Mouse (Mus musculus): ENCODE measurements around the gene Parp16.
"Not testable (repeated sequence)": the region's sequence is repeated elsewhere in the genome, so short reads cannot be mapped to it uniquely, and the experiment has no call there.

Gene Parp16

GRCm38 (mm10) chr9:65208293-65209179 is 13.4 kb downstream of the Parp16 start:
- in situ Hi-C loops (cut with MboI) = no loop called here

DNA sequence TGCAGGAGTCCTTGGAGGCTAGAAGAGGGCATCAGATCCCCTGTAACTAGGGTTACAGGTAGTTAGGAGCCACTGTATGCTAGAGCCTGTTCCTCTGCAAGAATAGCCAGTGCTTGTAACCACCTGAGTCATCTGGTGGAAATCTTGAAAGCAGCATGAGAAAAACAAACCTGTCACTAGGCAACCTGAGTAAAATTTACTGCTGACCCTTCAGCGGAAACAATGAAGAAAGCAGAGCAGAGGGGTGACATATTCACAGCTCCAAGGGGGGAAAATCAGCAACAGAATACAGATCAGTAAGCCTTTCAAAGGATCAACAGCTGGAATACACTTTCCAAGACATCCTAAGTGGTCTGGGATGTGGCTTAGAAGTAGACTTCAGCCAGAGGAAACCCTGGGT is 16.4 kb downstream of the Parp16 start:
- in situ Hi-C loops (cut with MboI) = no loop called here

GRCm38 (mm10) chr9:65214425-65214777 is 19.2 kb downstream of the Parp16 start:
- in situ Hi-C loops (cut with MboI) = no loop called here

- in situ Hi-C loops (cut with MboI) = no loop called here
Measured at GRCm38 (mm10) chr9:65214778-65215493, 19.8 kb downstream of the Parp16 start.

DNA sequence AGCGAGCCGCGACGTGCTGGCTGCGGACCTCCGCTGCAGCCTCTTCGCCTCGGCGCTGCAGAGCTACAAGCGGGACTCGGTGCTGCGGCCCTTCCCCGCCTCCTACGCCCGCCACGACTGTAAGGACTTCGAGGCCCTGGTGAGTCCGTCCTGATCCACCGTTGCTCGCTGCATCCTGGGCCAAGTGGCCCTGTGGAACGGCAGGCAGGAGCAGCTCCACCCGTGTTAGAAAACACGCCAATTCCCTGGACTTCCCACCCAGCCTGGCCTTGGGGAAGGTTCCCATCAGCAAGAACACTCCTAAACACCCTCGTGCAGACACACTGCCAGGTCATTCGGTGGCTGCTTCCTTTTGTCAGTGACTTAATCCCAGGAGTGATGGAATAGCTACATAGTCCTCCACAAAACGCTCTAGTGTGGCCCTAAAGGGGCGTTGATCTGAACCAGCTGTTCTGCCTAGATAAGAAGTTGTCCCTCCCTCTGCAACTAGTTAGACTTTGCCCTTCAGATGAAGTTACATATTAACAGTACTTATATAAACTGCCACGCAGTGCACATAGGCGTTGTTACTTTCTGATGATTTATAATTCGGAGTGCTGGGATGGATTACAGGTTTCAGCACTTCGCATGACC is 20.5 kb downstream of the Parp16 start:
- in situ Hi-C loops (cut with MboI) = no loop called here

- in situ Hi-C loops (cut with MboI) = no loop called here
Measured at GRCm38 (mm10) chr9:65216972-65217371, 21.8 kb downstream of the Parp16 start.

DNA sequence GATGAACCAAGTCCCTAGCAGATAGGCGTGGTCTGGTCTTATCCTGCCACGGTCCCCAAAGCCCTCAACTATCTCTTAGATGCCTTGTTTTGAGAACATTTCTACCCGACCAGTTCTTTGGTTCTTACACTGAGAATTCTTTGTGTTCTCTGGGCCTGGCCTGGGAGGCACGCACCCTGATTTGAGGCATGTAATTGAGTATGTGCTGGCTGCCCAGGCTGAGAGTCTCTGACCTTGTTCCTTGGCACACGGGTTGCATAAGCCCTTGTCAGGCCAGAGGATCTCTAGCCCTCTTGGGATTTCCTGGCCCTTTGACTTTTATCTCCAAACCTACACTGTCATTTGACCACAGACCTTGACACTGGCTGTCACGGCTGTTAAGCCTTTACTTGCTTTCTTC is 22.5 kb downstream of the Parp16 start:
- in situ Hi-C loops (cut with MboI) = no loop called here

GRCm38 (mm10) chr9:65218916-65219315 is 23.8 kb downstream of the Parp16 start:
- in situ Hi-C loops (cut with MboI) = no loop called here

DNA sequence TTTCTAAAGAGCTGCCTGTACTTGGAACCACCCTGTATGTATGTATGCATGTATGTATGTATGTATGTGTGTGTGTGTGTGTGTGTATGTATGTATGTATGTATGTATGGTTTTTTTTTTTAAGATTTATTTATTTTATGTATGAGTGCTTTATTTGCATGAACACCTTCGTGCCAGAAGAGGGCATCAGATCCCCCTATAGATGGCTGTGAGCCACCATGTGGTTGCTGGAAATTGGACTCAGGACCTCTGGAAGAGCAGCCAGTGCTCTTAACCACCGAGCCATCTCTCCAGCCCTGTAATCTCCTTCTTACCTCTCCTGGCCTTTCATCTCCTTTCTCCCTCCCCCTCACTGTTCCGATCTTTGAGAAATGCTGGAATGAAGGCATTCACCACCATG is 25.2 kb downstream of the Parp16 start:
- in situ Hi-C loops (cut with MboI) = not testable (repeated sequence)

- in situ Hi-C loops (cut with MboI) = no loop called here
Measured at GRCm38 (mm10) chr9:65223927-65224326, 28.8 kb downstream of the Parp16 start.

DNA sequence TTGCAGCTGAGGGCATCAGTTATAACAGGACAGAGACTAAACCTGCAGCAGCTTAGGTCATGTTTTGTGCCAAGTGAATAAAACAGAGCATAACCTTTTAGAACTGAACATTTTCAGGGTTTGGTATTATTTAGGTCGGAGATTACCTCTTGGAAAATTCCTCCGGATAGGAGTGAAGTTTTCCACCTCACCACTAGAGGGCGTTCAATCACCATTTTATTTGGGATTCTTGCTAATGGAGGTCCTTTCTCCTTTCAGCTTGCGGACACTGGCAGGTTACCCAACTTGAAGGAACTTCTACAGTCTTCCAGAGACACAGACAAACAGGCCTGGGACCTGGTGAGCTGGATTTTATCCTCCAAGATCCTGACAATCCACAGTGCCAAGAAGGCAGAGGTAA is 30.6 kb downstream of the Parp16 start:
- in situ Hi-C loops (cut with MboI) = no loop called here

GRCm38 (mm10) chr9:65230250-65230649 is 35.1 kb downstream of the Parp16 start:
- in situ Hi-C loops (cut with MboI) = no loop called here

DNA sequence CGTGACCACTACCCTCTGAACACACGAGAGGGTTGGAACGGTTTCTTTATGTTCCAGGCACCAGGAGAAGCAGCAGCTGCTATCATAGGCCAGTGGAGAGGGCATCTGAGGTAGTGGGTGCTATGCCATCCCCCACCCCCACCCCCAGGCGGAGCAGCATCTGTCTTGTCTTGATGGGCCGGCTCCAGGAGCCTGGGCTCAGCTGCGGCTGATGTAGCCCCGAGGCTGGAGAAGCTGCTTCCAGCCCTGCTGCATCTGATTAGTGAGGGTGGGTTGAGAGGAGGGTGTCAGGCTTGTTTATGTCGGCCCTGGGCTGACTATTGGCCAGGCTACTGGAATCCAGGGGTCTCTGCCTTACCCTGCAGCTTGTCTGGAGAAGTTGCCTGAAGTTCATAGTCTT is 36.1 kb downstream of the Parp16 start:
- in situ Hi-C loops (cut with MboI) = no loop called here

DNA sequence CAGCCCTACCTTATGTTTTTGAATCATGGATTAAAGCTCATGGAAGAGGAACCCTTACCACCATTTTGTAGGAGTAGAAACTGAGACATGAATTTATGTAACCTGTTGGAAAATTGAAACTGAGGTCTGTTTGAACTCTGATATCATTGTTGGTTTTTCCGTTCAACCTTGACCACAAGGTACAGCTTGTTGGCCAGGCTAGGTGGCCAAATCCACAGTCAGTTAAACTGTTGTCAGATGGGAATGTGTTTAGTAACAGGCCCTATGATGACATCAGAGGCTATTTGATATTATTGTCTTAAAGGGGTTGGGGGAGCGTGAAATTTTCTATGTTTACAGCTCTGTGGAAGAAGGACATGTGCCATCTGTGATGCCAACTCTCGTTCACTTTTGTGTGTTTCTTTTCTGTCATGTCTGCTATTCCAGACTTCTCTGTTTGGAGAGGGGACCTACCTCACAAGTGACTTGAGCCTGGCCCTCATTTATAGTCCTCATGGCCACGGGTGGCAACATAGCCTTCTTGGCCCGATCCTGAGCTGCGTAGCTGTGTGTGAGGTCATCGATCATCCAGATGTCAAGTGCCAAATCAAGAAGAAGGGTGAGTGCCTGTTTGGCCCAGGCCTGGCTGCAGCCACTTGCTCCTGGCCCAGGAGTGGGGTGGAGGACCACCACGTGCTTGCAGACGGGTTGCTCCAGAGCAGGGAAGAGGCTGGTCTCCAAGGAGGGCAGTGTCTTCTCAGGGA is 38.3 kb downstream of the Parp16 start:
- in situ Hi-C loops (cut with MboI) = no loop called here

DNA sequence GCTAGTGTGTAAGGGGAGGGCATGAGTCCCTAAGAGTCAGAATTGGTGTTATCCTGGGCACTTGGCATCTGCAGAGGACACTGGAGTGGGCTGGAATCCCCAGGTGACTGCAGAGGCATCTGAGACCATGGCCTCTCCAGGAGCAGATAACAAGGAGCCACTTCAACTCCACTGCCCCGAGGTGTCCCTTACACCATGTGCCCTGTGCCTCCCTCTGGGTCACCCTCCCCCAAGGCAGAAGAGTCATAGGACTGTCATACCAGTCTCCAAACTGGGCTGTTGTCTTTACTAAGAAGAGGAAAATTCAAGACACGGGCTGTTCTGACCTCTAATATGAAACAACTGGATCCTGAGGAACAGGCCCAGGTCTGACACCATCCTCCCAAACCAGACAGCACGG is 39.6 kb downstream of the Parp16 start:
- in situ Hi-C loops (cut with MboI) = no loop called here

DNA sequence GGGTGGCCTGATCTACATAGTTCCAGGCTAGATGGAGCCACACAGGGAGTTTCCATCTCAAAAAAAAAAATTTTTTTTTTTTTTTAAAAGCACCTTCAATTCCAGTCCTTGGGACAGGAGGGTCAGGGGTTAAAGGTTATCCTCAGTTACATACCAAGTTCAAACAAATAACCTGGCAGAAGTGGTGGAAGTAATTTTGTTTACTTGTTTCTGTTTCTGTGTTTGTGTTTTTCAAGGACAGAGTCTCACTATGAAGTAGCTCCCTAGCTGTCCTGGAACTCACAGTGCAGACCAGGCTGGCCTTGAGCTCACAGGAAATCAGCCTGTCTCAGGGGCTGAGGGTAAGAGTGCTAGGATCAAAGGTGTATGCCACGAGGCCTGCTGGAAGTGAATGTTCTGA is 40.4 kb downstream of the Parp16 start:
- in situ Hi-C loops (cut with MboI) = no loop called here

DNA sequence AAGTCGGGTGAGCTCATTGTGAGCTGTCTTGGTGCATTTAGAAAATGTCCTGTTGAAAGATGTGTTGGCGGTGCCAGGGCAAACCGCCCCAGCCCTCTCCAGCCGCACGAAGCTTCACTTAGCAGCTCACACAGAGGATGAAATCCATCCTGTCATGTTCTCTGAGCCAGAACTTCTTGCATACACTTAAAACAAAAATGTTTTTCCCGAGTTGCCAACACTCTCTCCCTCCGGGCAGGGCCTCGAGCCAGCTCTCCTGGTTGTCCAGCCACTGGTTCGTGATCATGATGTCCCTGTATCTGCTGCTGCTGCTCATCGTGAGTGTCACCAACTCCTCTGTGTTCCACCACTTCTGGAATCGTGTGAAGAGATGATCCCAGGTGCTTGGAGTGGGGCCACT is 42.5 kb downstream of the Parp16 start:
- in situ Hi-C loops (cut with MboI) = no loop called here

GRCm38 (mm10) chr9:65238191-65238760 is 43.1 kb downstream of the Parp16 start:
- in situ Hi-C loops (cut with MboI) = no loop called here

GRCm38 (mm10) chr9:65239176-65239575 is 44.0 kb downstream of the Parp16 start:
- in situ Hi-C loops (cut with MboI) = no loop called here

DNA sequence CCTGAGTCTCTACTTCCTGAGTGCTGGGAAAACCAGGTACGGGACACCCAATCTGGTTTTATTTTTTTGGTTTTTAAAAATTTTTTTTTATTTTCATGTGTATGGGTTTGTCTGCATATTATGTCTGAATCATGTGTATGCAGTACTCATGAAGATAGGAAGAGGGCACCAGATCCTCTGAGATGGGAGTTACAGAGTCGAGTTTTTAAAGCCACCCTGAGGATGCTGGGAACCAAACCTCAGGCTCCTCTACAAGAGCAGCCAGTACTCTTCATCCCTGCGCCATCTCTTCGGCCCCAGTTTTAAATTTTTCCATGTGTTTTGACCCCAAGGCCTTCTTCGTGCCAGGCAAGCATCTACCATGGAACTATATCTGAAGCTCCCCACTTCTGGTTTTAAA is 44.6 kb downstream of the Parp16 start:
- in situ Hi-C loops (cut with MboI) = no loop called here

- in situ Hi-C loops (cut with MboI) = no loop called here
Measured at GRCm38 (mm10) chr9:65240587-65240986, 45.4 kb downstream of the Parp16 start.

DNA sequence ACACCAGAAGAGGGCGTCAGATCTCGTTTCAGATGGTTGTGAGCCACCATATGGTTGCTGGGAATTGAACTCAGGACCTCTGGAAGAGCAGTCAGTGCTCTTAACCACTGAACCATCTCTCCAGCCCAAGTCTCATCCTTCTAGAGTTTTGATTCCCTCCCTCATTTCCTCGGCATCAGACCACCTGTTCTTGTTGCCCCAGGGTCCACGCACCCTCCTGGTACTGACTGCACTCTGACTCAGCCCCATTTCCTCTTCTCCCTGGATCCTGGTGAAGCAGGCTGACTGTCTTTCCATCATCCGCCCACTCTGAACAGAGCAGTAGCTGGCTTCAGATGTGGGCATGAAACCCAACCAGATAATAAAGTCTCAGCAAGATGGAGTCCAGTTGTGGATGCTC is 46.8 kb downstream of the Parp16 start:
- in situ Hi-C loops (cut with MboI) = no loop called here

All from mature B cell (primary cell).